Mouse (Mus musculus): ENCODE measurements around the gene Tmem38b. TPM values are rescaled to one million over a fixed set of nuclear protein-coding genes. Genes with fewer than 3 reads are reported as not detected.
"Not testable (repeated sequence)": the region's sequence is repeated elsewhere in the genome, so short reads cannot be mapped to it uniquely, and the experiment has no call there.

Gene Tmem38b
- polyA plus RNA-seq, 1 experiment from 2014 or later: 7.3 TPM

DNA sequence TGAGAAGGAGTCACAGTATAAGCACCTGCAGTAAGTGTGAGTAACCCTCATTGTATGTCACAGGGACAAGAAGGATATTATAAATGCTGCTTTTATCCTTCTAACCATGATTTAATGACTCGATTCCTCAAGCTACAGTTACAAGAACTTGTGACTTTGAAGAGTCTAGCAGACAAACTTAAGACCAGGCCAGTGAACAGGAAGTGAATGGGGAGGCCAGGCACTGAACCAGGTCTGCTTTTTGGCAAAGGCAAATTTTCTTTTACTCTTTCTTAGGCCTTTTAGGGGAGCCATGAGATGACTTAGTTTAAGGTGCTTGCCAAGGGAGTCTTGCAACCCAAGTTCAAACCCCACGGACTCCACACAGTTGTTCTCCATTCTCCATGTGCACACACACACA is 30.1 kb upstream of the Tmem38b start:
- Histone ChIP-seq H3K4me2 (ENCODE audit: low read depth, low read length) (no peak overlapping the region), H3K36me3 (ENCODE audit: control insufficient read depth, insufficient read depth, low read length) (no peaks in the 10 kb centered on the region), H3K27me3 (ENCODE audit: control insufficient read depth, insufficient read depth, low read length) (no peaks in the 10 kb centered on the region), H3K27ac (ENCODE audit: low read depth, low read length) (no peak overlapping the region), H3K9me3 (ENCODE audit: control insufficient read depth, low read length) (no peaks in the 10 kb centered on the region), H3K9ac (replicated peaks; ENCODE audit: low read depth, low read length) (no peak overlapping the region), H3K4me1 (ENCODE audit: control insufficient read depth, insufficient read depth, low read length) (no peaks in the 10 kb centered on the region), H3K4me3 (ENCODE audit: low read depth, low read length) (no peak overlapping the region)
- no peak for ATAC-seq (ENCODE audit: low read depth)
- 91% methylated on average over 2 of the region's 2 CpGs for WGBS

DNA sequence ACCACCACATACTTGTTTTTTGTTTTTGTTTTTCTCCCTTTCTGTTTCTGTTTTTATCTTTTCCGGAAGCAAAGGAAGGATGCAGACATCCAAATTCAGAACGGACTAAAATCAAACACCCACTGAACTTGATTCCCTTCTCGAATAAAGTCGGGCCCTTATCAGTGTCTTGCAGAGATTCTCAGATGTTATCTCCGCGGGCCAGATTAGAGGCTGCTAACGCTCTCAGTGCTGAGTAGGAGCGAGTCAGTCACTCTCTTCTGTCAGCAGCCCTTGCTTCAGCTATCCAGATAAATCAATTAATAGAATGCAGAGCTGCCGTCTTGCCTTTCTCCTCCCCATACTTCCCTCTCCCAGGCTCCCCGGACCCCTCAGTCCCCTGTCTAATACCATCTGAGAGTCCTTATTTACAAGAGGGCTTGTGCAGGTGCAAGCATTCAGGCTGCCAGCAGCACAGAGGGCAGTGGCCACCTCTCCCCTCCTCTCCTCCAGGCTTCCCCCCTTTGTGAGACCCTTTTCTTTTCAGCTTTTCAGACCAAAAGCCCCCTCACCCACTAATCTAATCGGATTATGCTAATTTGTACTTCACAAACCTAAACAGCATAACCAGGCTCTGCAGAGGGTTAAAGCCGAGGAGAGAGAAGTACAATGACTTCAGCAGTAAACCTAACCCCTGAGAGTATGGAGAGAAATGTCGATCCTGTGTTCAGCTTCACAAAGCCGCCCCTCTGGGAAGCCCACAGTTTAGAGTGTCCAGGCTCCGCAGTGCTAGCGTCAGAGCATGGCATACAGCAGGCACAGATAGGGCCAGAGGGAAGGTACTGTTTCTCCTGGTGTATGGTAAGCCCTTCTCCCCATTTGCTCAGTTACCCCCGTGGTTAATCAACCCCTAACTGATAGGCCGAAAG is 28.7 kb upstream of the Tmem38b start:
- H3K9ac ChIP-seq (replicated peaks; ENCODE audit: low read depth, low read length): no peak overlapping the region
- no peaks in the 10 kb centered on the region for H3K36me3 ChIP-seq (ENCODE audit: control insufficient read depth, insufficient read depth, low read length)
- no peak; the same call in 1 of the 2 replicates for ATAC-seq (ENCODE audit: low read depth)
- H3K4me2 ChIP-seq (ENCODE audit: low read depth, low read length): no peak overlapping the region
- no peaks in the 10 kb centered on the region for H3K9me3 ChIP-seq (ENCODE audit: control insufficient read depth, low read length)
- no peaks in the 10 kb centered on the region for H3K4me1 ChIP-seq (ENCODE audit: control insufficient read depth, insufficient read depth, low read length)
- no peaks in the 10 kb centered on the region for H3K27me3 ChIP-seq (ENCODE audit: control insufficient read depth, insufficient read depth, low read length)
- 27% methylated on average over 18 of the region's 18 CpGs for WGBS
- no peak overlapping the region for H3K27ac ChIP-seq (ENCODE audit: low read depth, low read length)
- H3K4me3 ChIP-seq (ENCODE audit: low read depth, low read length): no peak overlapping the region

DNA sequence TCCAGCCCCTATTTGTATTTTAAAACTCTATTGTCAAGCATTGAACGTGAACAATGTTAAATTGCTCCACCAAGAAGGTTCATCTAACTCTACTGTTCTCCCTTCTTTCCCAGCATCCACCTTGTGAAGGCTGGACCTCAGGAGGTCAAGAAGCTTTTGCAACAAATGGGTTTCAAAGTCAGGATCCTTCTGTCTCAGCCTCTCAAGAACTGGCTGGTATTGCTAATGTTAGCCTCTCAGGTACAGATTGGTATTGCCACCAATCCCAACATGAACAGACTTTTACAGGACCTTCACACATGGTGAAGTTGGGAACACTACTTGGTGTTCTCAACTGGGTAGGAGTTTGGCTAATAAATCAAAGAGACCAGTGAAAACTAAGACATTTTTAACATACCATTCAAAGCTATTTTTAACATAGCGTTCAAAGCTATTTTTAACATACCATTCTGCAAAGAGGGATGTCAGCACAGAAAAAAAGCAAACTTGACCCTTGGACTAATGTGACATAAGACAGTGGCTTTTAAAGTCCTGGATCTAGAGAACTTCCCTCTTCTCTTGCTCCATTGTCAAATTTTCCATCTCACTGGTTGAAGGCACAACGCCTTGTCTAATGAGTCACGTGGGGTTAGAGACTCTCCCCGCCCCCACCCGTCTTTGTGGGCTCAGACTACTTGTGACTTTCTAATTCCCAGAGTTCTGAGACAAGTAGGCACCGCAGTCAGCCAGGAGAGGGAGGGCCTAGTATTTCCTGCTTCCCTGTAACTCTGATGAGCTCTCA is 26.8 kb upstream of the Tmem38b start:
- H3K4me2 ChIP-seq (ENCODE audit: low read depth, low read length): no peak overlapping the region
- H3K4me3 ChIP-seq (ENCODE audit: low read depth, low read length): no peak overlapping the region
- WGBS: 62% methylated on average over 7 of the region's 7 CpGs
- no peaks in the 10 kb centered on the region for H3K9me3 ChIP-seq (ENCODE audit: control insufficient read depth, low read length)
- no peak for ATAC-seq (ENCODE audit: low read depth)
- H3K36me3 ChIP-seq (ENCODE audit: control insufficient read depth, insufficient read depth, low read length): no peaks in the 10 kb centered on the region
- no peaks in the 10 kb centered on the region for H3K27me3 ChIP-seq (ENCODE audit: control insufficient read depth, insufficient read depth, low read length)
- H3K4me1 ChIP-seq (ENCODE audit: control insufficient read depth, insufficient read depth, low read length): no peaks in the 10 kb centered on the region
- H3K27ac ChIP-seq (ENCODE audit: low read depth, low read length): no peak overlapping the region
- no peak overlapping the region for H3K9ac ChIP-seq (replicated peaks; ENCODE audit: low read depth, low read length)

GRCm38 (mm10) chr4:53799753-53800152 is 26.1 kb upstream of the Tmem38b start:
- no peaks in the 10 kb centered on the region for H3K9me3 ChIP-seq (ENCODE audit: control insufficient read depth, low read length)
- WGBS: 75% methylated on average over 1 of the region's 1 CpGs
- H3K9ac ChIP-seq (replicated peaks; ENCODE audit: low read depth, low read length): no peak overlapping the region
- H3K4me3 ChIP-seq (ENCODE audit: low read depth, low read length): no peak overlapping the region
- H3K36me3 ChIP-seq (ENCODE audit: control insufficient read depth, insufficient read depth, low read length): no peaks in the 10 kb centered on the region
- H3K4me2 ChIP-seq (ENCODE audit: low read depth, low read length): no peak overlapping the region
- H3K27ac ChIP-seq (ENCODE audit: low read depth, low read length): no peak overlapping the region
- H3K4me1 ChIP-seq (ENCODE audit: control insufficient read depth, insufficient read depth, low read length): no peaks in the 10 kb centered on the region
- no peak for ATAC-seq (ENCODE audit: low read depth)
- H3K27me3 ChIP-seq (ENCODE audit: control insufficient read depth, insufficient read depth, low read length): no peaks in the 10 kb centered on the region

GRCm38 (mm10) chr4:53803674-53804073 is 22.2 kb upstream of the Tmem38b start:
- H3K4me2 ChIP-seq (ENCODE audit: low read depth, low read length); H3K4me3 ChIP-seq (ENCODE audit: low read depth, low read length); H3K27me3 ChIP-seq (ENCODE audit: control insufficient read depth, insufficient read depth, low read length); H3K27ac ChIP-seq (ENCODE audit: low read depth, low read length); H3K9me3 ChIP-seq (ENCODE audit: control insufficient read depth, low read length); H3K9ac ChIP-seq (replicated peaks; ENCODE audit: low read depth, low read length); H3K36me3 ChIP-seq (ENCODE audit: control insufficient read depth, insufficient read depth, low read length); H3K4me1 ChIP-seq (ENCODE audit: control insufficient read depth, insufficient read depth, low read length); ATAC-seq (ENCODE audit: low read depth): not testable (repeated sequence)
- WGBS: 98% methylated on average over 7 of the region's 8 CpGs

GRCm38 (mm10) chr4:53806428-53806827 is 19.4 kb upstream of the Tmem38b start:
- ATAC-seq (ENCODE audit: low read depth); H3K4me1 ChIP-seq (ENCODE audit: control insufficient read depth, insufficient read depth, low read length); H3K9me3 ChIP-seq (ENCODE audit: control insufficient read depth, low read length); H3K27ac ChIP-seq (ENCODE audit: low read depth, low read length); H3K27me3 ChIP-seq (ENCODE audit: control insufficient read depth, insufficient read depth, low read length); H3K4me3 ChIP-seq (ENCODE audit: low read depth, low read length); H3K36me3 ChIP-seq (ENCODE audit: control insufficient read depth, insufficient read depth, low read length); H3K9ac ChIP-seq (replicated peaks; ENCODE audit: low read depth, low read length); H3K4me2 ChIP-seq (ENCODE audit: low read depth, low read length): not testable (repeated sequence)
- 88% methylated on average over 6 of the region's 6 CpGs for WGBS

GRCm38 (mm10) chr4:53818320-53818719 is 7.5 kb upstream of the Tmem38b start:
- Histone ChIP-seq H3K36me3 (ENCODE audit: control insufficient read depth, insufficient read depth, low read length) (no peaks in the 10 kb centered on the region), H3K4me1 (ENCODE audit: control insufficient read depth, insufficient read depth, low read length) (no peaks in the 10 kb centered on the region), H3K9ac (replicated peaks; ENCODE audit: low read depth, low read length) (no peak overlapping the region), H3K4me3 (ENCODE audit: low read depth, low read length) (no peak overlapping the region), H3K9me3 (ENCODE audit: control insufficient read depth, low read length) (no peaks in the 10 kb centered on the region), H3K27ac (ENCODE audit: low read depth, low read length) (no peak overlapping the region), H3K4me2 (ENCODE audit: low read depth, low read length) (no peak overlapping the region), H3K27me3 (ENCODE audit: control insufficient read depth, insufficient read depth, low read length) (no peaks in the 10 kb centered on the region)
- WGBS: 80% methylated on average over 5 of the region's 5 CpGs
- ATAC-seq (ENCODE audit: low read depth): no peak

- ATAC-seq (ENCODE audit: low read depth): no peak
- no peak overlapping the region for H3K9ac ChIP-seq (replicated peaks; ENCODE audit: low read depth, low read length)
- WGBS: 74% methylated on average over 6 of the region's 6 CpGs
Observed at GRCm38 (mm10) chr4:53823697-53824096, 2.1 kb upstream of the Tmem38b start.

GRCm38 (mm10) chr4:53824831-53825230 is 1.0 kb upstream of the Tmem38b start:
- no peak overlapping the region for H3K4me3 ChIP-seq (ENCODE audit: low read depth, low read length)
- no peak overlapping the region for H3K27ac ChIP-seq (ENCODE audit: low read depth, low read length)
- whole genome bisulfite sequencing: 58% methylated on average over 4 of the region's 4 CpGs
- H3K4me1 ChIP-seq (ENCODE audit: control insufficient read depth, insufficient read depth, low read length): peaks cover 3% of the 10 kb centered on the region; the same call in 1 of the 2 replicates
- H3K27me3 ChIP-seq (ENCODE audit: control insufficient read depth, insufficient read depth, low read length): no peaks in the 10 kb centered on the region
- H3K9me3 ChIP-seq (ENCODE audit: control insufficient read depth, low read length): no peaks in the 10 kb centered on the region
- H3K4me2 ChIP-seq (ENCODE audit: low read depth, low read length): no peak overlapping the region
- no peaks in the 10 kb centered on the region for H3K36me3 ChIP-seq (ENCODE audit: control insufficient read depth, insufficient read depth, low read length)
- no peak for ATAC-seq (ENCODE audit: low read depth)
- no peak overlapping the region for H3K9ac ChIP-seq (replicated peaks; ENCODE audit: low read depth, low read length)

More at GRCm38 (mm10) chr4:53823697-53824096, 2.1 kb upstream of the Tmem38b start:
- Histone ChIP-seq H3K36me3 (ENCODE audit: control insufficient read depth, insufficient read depth, low read length) (no peaks in the 10 kb centered on the region), H3K27me3 (ENCODE audit: control insufficient read depth, insufficient read depth, low read length) (no peaks in the 10 kb centered on the region), H3K27ac (ENCODE audit: low read depth, low read length) (no peak overlapping the region), H3K4me2 (ENCODE audit: low read depth, low read length) (no peak overlapping the region), H3K4me3 (ENCODE audit: low read depth, low read length) (no peak overlapping the region), H3K9me3 (ENCODE audit: control insufficient read depth, low read length) (no peaks in the 10 kb centered on the region), H3K4me1 (ENCODE audit: control insufficient read depth, insufficient read depth, low read length) (peaks cover 3% of the 10 kb centered on the region; the same call in 1 of the 2 replicates)

Measured in neural tube, embryonic 14.5 days (tissue).